Mouse (Mus musculus) embryonic fibroblast, embryonic 13.5 days (primary cell): ENCODE measurements around the gene Kcnj5.

Experiments used
- CTCF ChIP-seq: IDR thresholded peaks from 2 replicates; pipeline ENCODE4 v1.5.1; 2011; ENCODE audit warnings: mild to moderate bottlenecking, control low read depth, low read length, moderate library complexity, borderline replicate concordance; ENCODE audit not compliant: insufficient read depth
- POLR2A ChIP-seq: IDR thresholded peaks from 2 replicates; pipeline ENCODE4 v1.6.1; 2011; ENCODE audit warnings: low read depth, mild to moderate bottlenecking, control low read depth, low read length, moderate library complexity

DNA sequence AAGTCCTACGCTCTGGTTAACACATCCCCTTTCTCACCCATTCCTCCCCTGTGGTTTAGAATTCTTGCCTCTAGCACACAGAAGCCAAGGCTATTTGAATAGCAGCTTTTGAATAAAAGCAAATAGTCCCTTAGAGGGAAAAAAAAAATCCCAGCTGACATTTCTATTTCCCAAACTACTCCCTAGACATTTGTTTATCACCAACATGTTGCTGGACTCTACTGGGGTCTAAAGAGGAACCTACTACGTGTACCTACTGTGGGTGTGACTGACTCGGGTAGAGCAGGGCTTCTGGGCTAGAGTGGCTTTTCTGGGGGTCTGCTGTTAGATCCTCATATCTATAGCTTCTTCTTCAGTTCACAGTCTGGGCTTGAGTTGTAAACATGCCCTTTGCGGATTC, 31.9 kb downstream of the Kcnj5 start:
- no peak for TF ChIP-seq POLR2A
- no peak for TF ChIP-seq CTCF
